Mouse (Mus musculus) kidney, adult 10 weeks (tissue): ENCODE data around the gene Olfr1039. TPM values are rescaled to one million over a fixed set of nuclear protein-coding genes. Genes with fewer than 3 reads are reported as not detected.

ENCODE experiments used
- polyA plus RNA-seq: library from polyadenylated mRNA; stranded (reverse); fragments of 350-450 nt; fragmentation: Illumina TruSeq; extraction: RNeasy Lipid Tissue Mini Kit (QIAGEN cat#74804); gene quantifications from one replicate; pipeline ENCODE4 v1.2.3, GENCODE M21; 2014; ENCODE audit warnings: low read depth, low replicate concordance

The Olfr1039 gene
- polyA plus RNA-seq: not detected

DNA sequence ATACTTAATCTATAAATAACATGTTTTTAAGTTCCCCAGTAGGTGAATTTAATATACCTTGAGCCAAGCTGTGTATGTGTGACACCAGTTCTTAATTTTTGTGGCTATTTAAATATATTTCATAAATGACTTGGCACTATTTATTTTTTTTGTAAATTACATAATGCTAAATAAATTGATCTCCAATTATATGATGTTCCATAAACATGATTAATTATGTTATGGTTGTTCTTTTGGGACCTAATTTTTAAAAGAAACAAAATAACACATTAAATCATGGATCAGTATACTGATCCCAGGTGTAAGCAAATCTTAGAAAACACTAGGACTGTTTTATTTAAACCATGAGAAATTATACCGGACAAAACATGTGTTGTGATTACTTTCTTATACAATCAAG lies at the start of gene Olfr1039:
TSS of gene Olfr1039 (minus strand) at position 101 of the 400 bp plus-strand sequence.

DNA sequence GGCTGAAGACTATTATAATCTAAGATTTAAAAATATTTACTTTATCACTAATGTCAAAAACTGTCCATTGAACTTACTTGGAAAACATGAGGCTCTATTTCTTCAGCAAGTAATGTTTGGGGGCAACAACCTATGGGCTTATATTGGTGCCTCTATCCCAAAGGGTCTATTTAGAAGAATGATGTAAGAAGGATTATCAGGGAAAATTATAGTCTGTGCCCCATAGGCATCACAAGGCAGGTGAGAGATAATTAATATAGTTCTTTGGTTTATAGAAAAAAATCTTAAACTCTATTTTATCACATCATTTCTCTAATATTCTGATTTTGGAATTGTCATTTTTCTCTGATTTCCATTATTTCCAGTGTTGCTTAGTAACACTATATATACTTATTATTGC lies 42.0 kb upstream of the Olfr1039 start, which contains the start of gene Olfr1044:
TSS of gene Olfr1044 (minus strand) at position 101 of the 400 bp plus-strand sequence.

DNA sequence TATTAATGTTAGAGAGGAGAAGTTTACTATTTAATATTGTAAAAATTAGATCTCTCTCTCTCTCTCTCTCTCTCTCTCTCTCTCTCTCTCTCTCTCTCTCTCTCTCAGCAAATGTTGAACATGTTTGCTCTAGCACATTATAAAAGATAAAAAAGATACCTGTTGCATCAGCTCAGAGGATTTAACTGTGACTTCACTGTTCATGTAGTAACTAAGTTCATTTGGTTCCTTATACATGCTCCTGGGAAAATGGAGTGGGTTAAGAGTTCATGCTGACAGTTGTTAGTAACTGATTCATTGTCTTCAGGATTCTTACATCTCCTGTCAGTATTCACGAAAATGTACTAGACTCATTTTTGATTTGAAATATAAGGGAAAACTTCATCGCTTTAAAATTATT lies 31.7 kb upstream of the Olfr1039 start, which contains the start of gene Olfr1043:
TSS of gene Olfr1043 (minus strand) at position 101 of the 400 bp plus-strand sequence.

DNA sequence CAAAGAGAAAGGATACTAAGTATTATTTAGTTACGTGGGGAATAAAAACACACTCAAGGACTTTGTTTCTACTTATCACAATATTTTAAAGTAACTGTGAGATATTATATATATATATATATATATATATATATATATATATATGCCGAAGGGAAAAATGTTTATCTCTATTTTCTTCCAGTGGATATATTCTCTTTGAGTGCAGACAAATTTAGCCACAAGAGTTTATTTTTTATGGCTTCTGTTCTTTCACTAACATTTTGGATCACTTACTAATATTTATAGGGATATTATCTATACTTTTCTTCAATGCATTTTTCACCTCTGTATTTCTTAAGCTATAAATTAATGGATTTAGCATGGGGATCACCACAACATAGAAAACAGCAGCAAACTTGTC lies 26.0 kb upstream of the Olfr1039 start, which contains the start of gene Olfr1042:
TSS of gene Olfr1042 (minus strand) at position 101 of the 400 bp plus-strand sequence.

DNA sequence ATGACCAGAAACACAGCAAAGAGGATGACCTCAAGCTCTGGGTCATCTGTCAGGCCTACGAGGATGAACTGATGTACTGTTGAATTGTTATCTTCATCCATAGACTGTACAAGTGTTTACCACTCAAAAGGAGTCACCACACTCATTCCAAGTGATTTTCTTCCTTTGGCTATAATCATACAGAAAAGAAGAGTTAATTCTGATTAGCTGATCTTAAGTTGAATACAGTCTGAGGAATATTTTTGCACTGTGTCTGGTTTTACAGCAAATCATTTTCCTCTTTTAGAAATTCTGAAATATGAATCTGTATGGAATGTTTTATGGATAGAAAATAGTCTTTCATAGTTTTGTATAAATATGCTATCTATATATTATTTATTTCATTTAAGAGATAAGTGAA lies 10.9 kb upstream of the Olfr1039 start, which contains the start of gene Olfr1040:
TSS of gene Olfr1040 (minus strand) at position 101 of the 400 bp plus-strand sequence.

DNA sequence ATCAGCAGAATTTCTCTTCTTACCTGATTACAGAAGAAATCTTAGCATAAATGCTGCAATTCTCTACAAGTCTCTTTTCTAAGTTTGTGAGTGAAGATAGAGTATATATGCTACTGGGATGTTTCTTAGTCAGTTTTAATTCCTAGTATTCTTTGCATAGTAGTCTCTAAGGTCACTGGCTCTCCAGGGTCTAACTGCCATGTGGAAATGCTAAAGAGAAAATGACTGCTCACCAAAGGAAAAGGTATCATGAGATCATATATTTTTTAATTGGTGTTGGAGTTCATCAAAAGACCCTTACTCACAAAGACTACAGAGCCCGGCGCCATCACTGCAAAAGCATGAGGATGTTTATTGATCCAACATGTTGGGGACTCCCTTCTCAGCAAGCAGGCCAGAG lies 48.4 kb downstream of the Olfr1039 start, which contains the start of gene Olfr1037:
TSS of gene Olfr1037 (minus strand) at position 101 of the 400 bp plus-strand sequence.

Other genes starting within 250 kb of the Olfr1039 start
- gene Olfr1024, start 230.9 kb downstream of the Olfr1039 start, polyA plus RNA-seq: not detected
- gene Olfr1025-ps1, start 220.7 kb downstream of the Olfr1039 start, polyA plus RNA-seq: not detected
- gene Olfr1026, start 214.4 kb downstream of the Olfr1039 start, polyA plus RNA-seq: not detected
- not detected for gene Olfr1028, start 185.5 kb downstream of the Olfr1039 start, polyA plus RNA-seq
- not detected for gene Olfr1029, start 162.0 kb downstream of the Olfr1039 start, polyA plus RNA-seq
- not detected for gene Olfr1030, start 156.7 kb downstream of the Olfr1039 start, polyA plus RNA-seq
- gene Olfr1031, start 145.6 kb downstream of the Olfr1039 start, polyA plus RNA-seq: not detected
- not detected for gene Olfr1032, start 130.4 kb downstream of the Olfr1039 start, polyA plus RNA-seq
- 4.3 TPM for gene Olfr1033, start 115.3 kb downstream of the Olfr1039 start, polyA plus RNA-seq
- gene Olfr1034, start 90.1 kb downstream of the Olfr1039 start, polyA plus RNA-seq: 0.69 TPM
- not detected for gene Olfr1036, start 61.9 kb downstream of the Olfr1039 start, polyA plus RNA-seq
- not detected for gene Olfr1037, start 48.5 kb downstream of the Olfr1039 start, polyA plus RNA-seq
- not detected for gene Olfr1040, start 10.8 kb upstream of the Olfr1039 start, polyA plus RNA-seq
- gene Olfr1042, start 25.9 kb upstream of the Olfr1039 start, polyA plus RNA-seq: not detected
- not detected for gene Olfr1043, start 31.6 kb upstream of the Olfr1039 start, polyA plus RNA-seq
- not detected for gene Olfr1044, start 41.9 kb upstream of the Olfr1039 start, polyA plus RNA-seq
- gene Olfr52, start 49.8 kb upstream of the Olfr1039 start, polyA plus RNA-seq: not detected
- not detected for gene Olfr1045, start 67.1 kb upstream of the Olfr1039 start, polyA plus RNA-seq
- gene Olfr1046, start 83.4 kb upstream of the Olfr1039 start, polyA plus RNA-seq: not detected
- not detected for gene Olfr1047, start 95.5 kb upstream of the Olfr1039 start, polyA plus RNA-seq
- gene Olfr1048, start 104.4 kb upstream of the Olfr1039 start, polyA plus RNA-seq: not detected
- not detected for gene Olfr1049, start 122.4 kb upstream of the Olfr1039 start, polyA plus RNA-seq
- gene Olfr1051, start 143.2 kb upstream of the Olfr1039 start, polyA plus RNA-seq: not detected
- gene Olfr1052, start 156.5 kb upstream of the Olfr1039 start, polyA plus RNA-seq: not detected
- not detected for gene Olfr1053, start 179.4 kb upstream of the Olfr1039 start, polyA plus RNA-seq
- gene Olfr1054, start 199.5 kb upstream of the Olfr1039 start, polyA plus RNA-seq: not detected
- not detected for gene Olfr1055, start 214.4 kb upstream of the Olfr1039 start, polyA plus RNA-seq
- not detected for gene Olfr1056, start 226.5 kb upstream of the Olfr1039 start, polyA plus RNA-seq
- gene Olfr1057, start 242.5 kb upstream of the Olfr1039 start, polyA plus RNA-seq: not detected